Mouse (Mus musculus) urinary bladder, adult 2 months (tissue): ENCODE results near the gene Olfr202. TPM values are rescaled to one million over a fixed set of nuclear protein-coding genes. Genes with fewer than 3 reads are reported as not detected.
"Not testable (repeated sequence)": the region's sequence is repeated elsewhere in the genome, so short reads cannot be mapped to it uniquely, and the experiment has no call there.

Source experiments
- DNase-seq: peaks from one replicate; pipeline ENCODE4 v3.0.0; 2022; ENCODE audit warnings: low spot score
- polyA plus RNA-seq: library from polyadenylated mRNA; depleted of rRNA; stranded (reverse); fragments of >200 nt; gene quantifications from 2 replicates; pipeline ENCODE4 v1.2.3, GENCODE M21; 2012; rRNA removed

Olfr202 gene
- not detected in 2 replicates for polyA plus RNA-seq

DNA sequence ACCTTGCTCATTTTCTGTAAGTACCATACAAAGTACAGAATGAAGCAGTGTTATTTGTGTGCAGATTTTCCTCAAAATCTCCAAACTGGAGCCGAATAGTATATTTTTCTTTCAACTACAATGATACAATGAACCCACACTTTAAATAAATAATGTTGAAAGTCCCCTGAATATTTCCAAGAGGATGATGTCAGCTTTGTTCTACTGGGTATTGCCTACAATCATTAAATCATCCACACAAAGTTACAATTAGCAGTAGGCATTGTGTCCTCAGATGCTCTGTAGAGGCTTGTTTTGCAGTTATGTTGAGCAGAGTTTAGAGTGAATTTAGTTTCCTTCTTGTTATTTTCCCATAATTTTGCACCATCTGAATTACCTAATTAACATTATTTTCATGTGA lies at the start of gene Olfr202:
Gene Olfr202 (minus strand): TSS at position 101 of the 400 bp plus-strand sequence.
- no peak for DNase-seq

DNA sequence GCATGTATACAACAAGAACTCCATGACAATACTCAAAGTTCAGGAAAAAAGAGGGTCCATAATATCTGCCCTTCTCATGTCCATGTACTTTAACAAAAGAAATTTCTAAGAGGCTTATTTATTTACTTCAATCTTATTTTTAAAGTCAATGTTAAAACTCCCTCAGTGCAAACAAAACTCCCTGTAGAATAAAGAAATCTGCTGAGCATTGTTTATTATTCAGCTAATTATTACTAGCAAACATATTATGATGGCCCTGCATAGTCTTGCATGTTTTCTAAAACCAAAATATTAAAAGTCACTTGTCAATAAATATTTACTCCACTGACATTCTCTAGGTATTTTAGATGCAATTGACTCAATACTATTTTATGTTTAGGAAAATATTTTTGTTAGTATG lies 44.4 kb upstream of the Olfr202 start, which contains the start of gene Olfr205:
Gene Olfr205 (minus strand): TSS at position 101 of the 400 bp plus-strand sequence.
- no peak for DNase-seq

DNA sequence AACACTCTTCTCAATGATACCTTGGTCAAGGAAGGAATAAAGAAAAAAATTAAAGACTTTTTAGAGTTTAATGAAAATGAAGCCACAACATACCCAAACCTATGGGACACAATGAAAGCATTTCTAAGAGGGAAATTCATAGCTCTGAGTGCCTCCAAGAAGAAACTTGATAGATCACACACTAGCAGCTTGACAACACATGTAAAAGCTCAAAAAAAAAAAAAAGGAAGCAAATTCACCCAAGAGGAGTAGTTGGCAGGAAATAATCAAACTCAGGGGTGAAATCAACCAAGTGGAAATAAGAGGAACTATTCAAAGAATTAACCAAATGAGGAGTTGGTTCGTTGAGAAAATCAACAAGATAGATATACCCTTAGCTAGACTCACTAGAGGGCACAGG lies 36.7 kb upstream of the Olfr202 start:
- DNase-seq: not testable (repeated sequence)

DNA sequence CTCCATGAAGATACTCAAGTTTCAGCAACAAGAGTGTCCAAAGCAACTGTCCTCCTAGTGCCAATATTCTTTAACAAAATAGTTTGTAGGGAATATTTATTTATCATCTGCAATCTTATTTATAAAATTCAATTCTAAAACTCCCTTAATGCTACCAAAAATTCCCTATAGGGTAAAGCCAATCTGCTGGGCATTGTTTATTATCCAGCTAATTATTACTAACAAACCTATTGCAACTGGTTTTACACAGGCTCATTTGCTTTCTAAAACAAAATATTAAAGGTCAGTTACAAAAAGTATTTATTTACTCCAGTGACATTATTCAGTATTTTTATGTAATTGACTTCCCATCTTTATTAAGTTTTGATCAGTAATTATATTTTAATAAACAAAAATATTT lies 31.6 kb upstream of the Olfr202 start, which contains the start of gene Olfr204:
Gene Olfr204 (minus strand): TSS at position 101 of the 400 bp plus-strand sequence.
- no peak for DNase-seq

DNA sequence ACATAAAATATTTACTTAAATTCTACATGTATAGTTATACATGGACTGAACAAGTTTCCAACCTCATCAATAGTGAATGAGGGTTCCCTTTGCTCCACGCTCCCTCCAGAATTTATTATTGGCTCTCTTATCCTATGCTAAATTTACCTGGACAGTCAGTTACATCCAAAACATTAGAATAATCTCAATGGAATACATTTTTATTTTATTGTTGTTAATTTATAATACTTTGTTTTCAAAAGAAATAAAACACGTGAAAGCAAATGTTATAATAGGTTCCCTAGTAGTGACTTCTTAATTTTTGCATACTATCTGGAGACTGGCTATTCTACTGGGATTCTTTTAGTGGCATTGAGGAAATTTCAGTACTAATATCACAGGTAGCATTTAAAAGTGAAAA lies 12.0 kb upstream of the Olfr202 start, which contains the start of gene Olfr203:
Gene Olfr203 (plus strand): TSS at position 301 of the 400 bp plus-strand sequence.
- no peak for DNase-seq

DNA sequence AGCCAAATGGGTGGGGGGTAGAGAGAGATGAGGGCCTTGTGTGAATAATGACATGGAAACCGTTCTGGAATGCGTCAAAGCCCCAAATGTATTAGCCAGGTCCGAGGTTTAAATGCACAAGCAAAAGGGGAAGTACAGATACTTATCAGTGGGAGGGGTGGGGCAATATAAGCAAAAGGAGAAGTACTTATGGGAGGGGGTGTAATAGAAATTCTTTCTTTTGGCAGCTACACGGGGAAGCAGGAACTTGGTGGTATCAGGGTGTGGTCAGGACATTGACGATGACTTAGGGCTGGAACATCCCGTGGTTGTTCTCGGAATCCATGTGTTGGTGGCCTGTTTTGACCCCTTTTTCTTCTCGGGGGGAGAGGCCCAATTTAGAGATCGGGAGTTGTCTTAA lies 983 bp upstream of the Olfr202 start:
- DNase-seq: not testable (repeated sequence)

DNA sequence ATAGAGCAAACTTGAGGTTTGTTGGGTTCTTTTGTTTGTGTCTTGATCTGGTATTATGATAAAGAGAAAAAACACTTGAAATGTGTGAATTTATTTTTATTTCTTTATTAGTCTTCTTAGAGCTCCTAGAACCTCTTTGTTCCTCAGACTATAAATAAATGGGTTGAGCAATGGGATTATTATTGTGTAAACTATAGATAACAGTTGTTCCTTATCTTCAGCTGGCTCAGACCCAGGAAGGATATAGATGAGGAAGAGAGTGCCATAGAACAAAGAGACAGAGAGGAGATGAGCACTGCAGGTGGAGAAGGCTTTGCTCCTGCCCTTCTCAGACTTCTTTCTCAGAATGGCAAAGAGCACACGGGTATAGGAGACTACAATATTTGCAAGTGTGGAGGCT lies 3.1 kb downstream of the Olfr202 start:
- no peak for DNase-seq

DNA sequence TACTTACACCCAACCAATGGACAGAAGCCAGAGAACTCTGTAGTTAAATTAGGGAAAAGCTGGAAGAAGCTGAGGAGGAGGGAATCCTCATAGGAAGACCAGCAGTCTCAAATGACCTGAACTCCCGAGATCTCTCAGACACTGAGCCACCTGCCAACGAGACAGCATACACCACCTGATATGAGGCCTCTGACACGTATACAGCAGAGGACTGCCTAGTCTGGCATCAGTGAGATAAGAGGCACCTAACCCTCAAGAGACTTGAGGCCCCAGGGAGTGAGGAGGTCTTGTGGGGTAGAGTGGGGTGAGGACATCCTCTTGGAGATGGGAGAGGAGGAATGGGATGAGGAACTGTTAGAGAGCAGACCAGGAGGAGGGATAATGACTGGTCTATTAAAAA lies 6.1 kb downstream of the Olfr202 start:
- DNase-seq: no peak

DNA sequence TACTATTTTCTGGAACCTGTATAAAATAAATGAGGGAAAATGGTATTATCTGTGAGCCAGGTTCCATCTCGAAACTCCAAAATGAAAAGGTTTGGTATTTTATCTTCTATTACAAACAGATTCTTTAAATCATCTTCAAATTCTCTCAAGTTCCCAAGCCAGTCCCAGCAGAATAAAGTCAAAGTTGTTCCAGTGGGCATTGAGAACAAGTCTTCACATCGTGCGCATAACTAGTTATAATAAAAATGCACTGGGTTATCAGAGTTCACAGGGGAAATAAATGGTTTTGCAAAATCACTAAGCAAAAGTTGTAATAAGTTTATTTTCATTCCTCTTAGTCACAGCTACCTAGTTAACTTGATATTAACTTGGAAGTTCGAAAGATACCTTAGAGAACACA lies 14.1 kb downstream of the Olfr202 start, which contains the start of gene Olfr201:
Gene Olfr201 (minus strand): TSS at position 101 of the 400 bp plus-strand sequence.
- DNase-seq: not testable (repeated sequence)

DNA sequence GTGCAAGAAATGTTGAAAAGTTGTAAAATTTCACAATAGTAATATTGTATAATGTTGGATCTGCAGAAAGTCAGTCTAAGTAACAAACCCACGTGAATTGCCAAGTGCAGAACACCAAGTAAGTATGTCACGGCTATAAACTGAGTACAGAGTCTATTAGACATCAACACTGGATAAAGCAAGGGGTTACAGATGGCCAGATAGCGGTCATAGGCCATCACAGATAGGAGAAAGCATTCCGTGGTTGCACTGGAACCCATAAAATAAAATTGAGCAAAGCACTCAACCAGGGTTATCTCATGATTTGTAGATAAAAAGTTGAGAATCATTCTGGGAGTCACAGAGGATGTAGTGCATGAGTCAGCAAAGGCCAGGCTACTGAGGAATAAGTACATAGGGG lies 17.5 kb downstream of the Olfr202 start:
- DNase-seq: not testable (repeated sequence)

DNA sequence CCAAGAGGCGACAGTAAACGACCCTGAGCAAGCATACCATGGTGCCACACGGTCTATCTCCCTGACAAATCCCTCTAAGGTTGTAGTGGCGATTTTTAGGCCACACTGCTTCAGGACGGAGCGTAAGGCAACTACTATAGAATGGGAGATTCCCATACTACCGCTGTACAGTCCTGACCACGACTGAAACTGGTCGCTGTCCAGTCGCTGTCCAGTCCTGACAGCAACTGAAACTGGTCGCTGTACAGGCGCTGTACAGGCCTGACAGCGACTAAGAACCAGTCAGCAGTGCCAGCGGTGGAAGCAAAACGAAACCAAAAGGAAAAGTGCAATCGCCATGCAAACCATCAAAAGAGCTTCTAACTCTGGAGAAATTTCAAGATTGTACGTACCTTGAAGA lies 36.9 kb downstream of the Olfr202 start:
- DNase-seq: no peak

Other genes with a start within 250 kb of the Olfr202 start
- gene Olfr187, start 247.0 kb downstream of the Olfr202 start, polyA plus RNA-seq: not detected in 2 replicates
- not detected in 2 replicates for gene Olfr190, start 208.8 kb downstream of the Olfr202 start, polyA plus RNA-seq
- gene Olfr191, start 197.0 kb downstream of the Olfr202 start, polyA plus RNA-seq: not detected in 2 replicates
- gene Olfr193, start 174.9 kb downstream of the Olfr202 start, polyA plus RNA-seq: not detected in 2 replicates
- gene Olfr194, start 165.7 kb downstream of the Olfr202 start, polyA plus RNA-seq: not detected in 2 replicates
- gene Olfr195, start 139.7 kb downstream of the Olfr202 start, polyA plus RNA-seq: 0.03 TPM in 1 of 2 replicates, not detected in the other
- gene Olfr196, start 116.3 kb downstream of the Olfr202 start, polyA plus RNA-seq: not detected in 2 replicates
- gene Olfr198, start 83.3 kb downstream of the Olfr202 start, polyA plus RNA-seq: not detected in 2 replicates
- gene Olfr199, start 67.0 kb downstream of the Olfr202 start, polyA plus RNA-seq: not detected in 2 replicates
- not detected in 2 replicates for gene Olfr201, start 14.2 kb downstream of the Olfr202 start, polyA plus RNA-seq
- gene Olfr203, start 12.1 kb upstream of the Olfr202 start, polyA plus RNA-seq: not detected in 2 replicates
- not detected in 2 replicates for gene Olfr204, start 31.5 kb upstream of the Olfr202 start, polyA plus RNA-seq
- not detected in 2 replicates for gene Olfr205, start 44.3 kb upstream of the Olfr202 start, polyA plus RNA-seq
- not detected in 2 replicates for gene Olfr206, start 62.5 kb upstream of the Olfr202 start, polyA plus RNA-seq
- not detected in 2 replicates for gene Olfr209, start 77.2 kb upstream of the Olfr202 start, polyA plus RNA-seq
- gene Gabrr3, start 120.5 kb upstream of the Olfr202 start, polyA plus RNA-seq: not detected in 2 replicates
- gene Riox2, start 185.0 kb upstream of the Olfr202 start, polyA plus RNA-seq: 17.1 and 21.9 TPM in 2 replicates